Mouse (Mus musculus): ENCODE results near the gene Samd4b.

DNA sequence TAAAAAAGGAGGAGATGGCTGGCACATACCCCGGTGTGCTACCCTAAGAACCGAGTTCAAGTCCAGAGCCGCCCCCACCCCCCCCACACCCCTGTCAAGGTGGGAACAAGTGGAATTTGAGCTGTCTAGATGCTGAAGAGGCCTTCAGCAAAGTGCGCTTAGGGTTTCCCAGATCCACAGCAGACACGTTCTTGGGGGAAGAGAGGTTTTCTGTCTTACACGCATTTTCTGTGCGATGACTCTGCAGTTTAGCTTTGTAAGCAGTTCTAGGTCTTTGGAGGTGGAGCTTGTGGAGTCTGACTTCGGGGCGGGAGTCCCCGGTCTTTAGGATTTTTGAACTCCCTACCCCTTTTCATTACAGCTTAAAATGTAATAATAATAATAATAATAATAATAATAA is 33.1 kb upstream of the Samd4b start, which contains the start of gene Acp7:
- no peak for TF ChIP-seq CTCF (conservative IDR thresholded peaks at IDR 0.05; ENCODE audit: low read length)
- no peak for TF ChIP-seq NANOG (IDR thresholded peaks at IDR 0.05; ENCODE audit: borderline replicate concordance, low read length)
- no peak for TF ChIP-seq POU5F1 (IDR thresholded peaks at IDR 0.05; ENCODE audit: borderline replicate concordance, low read length)

Measured in E14TG2a.4 (cell line).